Mouse (Mus musculus): ENCODE measurements at regions not wholly inside any gene's neighbourhood (a gene's known extent, or its start where the extent isn't known, plus 50 kb on each side); places are given as distances from the start of the nearest gene placed in this dataset.

- TF ChIP-seq CTCF (IDR thresholded peaks at IDR 0.05; ENCODE audit: insufficient read depth, low read length) = no peak
- no peak for TF ChIP-seq POLR2A (IDR thresholded peaks at IDR 0.05; ENCODE audit: borderline replicate concordance, extremely low read depth, low read depth, low read length)
Measured at GRCm38 (mm10) chr12:9999933-10000332, 369.8 kb upstream of the Nt5c1b start.
